Mouse (Mus musculus) c-Kit-positive CD71-positive TER-119-positive erythroid progenitor cells, embryonic 14.5 days (primary cell): ENCODE measurements around the gene Arrdc5.

Experiments used
- DNase-seq: peaks from one replicate; pipeline ENCODE4 v3.0.0-alpha.2; 2013; ENCODE audit warnings: low spot score

Gene Arrdc5

DNA sequence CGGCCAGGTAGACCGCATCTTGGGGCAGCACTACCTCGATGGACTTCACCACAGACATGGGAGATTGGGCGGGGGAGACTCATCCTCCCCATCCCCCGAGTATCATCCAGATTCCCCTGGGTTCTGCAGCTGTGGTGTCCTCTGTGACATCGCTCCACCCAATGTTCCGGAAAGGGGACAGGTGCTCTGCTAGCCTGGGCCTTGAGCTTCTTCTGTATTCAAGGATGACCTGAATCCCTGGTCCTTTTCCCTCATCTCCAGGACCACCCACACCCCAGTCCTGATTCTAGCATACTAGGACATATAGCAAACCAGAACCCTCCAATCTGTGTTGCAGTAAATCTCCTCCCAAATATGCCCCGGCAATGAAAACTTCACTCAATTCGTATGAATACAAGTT is at the start of gene Arrdc5:
Arrdc5 (minus strand) TSS at position 101 of the 400 bp plus-strand sequence.
- no peak for DNase-seq

DNA sequence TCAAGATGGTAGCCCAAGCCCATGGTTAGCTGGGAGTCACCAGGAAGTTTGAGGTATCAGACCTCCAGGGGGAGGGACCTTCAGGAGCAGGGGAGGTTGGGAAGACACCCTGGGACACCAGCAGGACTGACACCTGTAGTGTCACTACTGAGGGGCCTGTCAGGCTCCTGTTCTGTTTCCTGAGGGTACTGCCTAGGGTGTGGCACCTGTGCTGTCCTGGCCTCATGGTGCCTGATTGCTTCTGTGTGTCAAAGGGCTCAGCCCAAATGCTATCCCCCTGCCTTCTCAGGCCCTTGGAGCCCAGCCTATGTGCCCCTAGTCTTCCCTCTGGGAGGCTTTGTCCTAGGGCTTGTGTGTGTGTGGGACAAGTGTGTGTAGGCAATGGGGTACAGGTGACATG is 48.5 kb upstream of the Arrdc5 start:
- DNase-seq = no peak

GRCm38 (mm10) chr17:56348128-56348527 is 48.0 kb upstream of the Arrdc5 start:
- peak; percentile 51 for DNase-seq

DNA sequence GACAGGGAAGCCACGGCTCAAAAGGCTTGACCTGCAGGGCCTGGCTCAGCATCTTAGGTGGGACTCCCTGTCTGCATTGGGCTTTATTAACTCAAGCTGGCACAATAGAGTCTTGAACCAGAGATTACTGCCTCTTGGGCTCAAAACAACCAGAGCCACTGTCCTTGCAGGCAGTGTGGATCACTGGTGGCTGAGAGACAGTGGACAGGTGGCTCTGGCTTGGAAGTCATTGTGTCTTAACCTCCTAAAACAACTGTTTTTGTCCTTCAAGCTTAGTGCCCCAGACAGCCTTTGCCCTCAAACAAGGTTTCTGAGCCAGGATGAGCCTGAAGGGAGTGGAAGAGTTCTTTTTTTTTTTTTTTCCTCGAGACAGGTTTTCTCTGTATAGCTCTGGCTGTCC is 45.3 kb upstream of the Arrdc5 start:
- DNase-seq = no peak

- DNase-seq = no peak
Observed at GRCm38 (mm10) chr17:56343466-56343865, 43.4 kb upstream of the Arrdc5 start.

DNA sequence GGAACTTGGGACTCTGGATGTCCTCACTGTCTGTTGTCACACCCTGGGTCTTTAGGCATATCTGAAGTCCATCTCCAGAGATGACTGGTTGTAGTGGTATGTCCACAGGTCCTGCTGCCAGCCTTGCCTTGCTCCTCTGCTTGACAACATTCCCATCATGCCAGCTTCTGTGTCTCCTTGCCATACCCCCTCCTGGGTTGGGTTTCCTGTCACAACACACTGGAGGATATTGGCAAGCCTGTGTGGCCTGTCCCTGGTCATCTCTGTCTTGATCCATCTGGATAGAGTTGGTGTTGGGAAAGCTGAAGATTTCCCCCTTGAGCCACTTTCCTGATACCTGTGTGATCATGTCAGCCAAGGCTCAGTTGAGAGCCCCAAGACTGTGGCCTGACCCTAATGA is 40.6 kb upstream of the Arrdc5 start:
- DNase-seq = no peak

- DNase-seq = no peak
Observed at GRCm38 (mm10) chr17:56338909-56339308, 38.8 kb upstream of the Arrdc5 start.

- DNase-seq = no peak
Observed at GRCm38 (mm10) chr17:56337791-56338190, 37.7 kb upstream of the Arrdc5 start.

- no peak for DNase-seq
Observed at GRCm38 (mm10) chr17:56337190-56337589, 37.1 kb upstream of the Arrdc5 start.

DNA sequence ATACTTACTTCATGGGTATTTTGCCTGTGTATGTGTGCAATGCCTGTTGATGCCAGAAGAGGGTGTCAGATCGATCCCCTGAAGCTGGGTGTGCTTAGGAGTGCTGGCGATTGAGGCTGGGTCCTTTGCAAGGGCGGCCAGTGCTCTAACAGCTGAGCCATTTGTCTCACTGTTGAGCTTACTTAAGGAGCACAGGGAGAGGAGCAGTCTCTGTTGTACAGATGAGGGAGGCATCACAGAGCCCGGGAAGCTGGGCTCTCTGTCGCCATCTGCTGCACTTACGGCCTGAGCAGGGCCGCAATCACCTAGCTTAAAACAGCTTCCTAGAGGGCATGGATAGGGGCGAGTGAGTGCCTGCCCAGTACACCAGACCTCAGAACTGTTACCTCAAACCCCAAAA is 32.9 kb upstream of the Arrdc5 start:
- no peak for DNase-seq

DNA sequence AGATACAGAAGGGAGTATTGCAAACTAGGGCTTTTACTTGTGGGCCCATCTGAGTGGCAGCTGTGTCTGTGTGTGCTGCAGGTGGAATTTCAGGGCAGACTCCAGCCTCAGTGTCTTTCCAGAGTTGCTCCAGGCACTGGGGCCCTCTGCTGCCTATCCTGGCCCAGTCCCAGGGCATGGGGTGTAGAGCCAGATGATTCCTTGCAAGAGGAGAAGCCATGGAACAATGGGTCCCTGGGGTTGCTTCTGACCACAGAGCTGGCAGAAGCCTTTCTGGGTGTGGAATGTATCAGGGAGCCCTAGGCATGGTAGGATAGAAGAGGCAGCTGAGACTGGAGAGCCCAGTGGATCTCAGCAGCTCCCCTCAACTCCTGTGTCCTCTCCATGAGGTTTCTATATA is 31.2 kb upstream of the Arrdc5 start:
- no peak for DNase-seq

GRCm38 (mm10) chr17:56330345-56330744 is 30.3 kb upstream of the Arrdc5 start:
- DNase-seq = no peak

- DNase-seq = no peak
Observed at GRCm38 (mm10) chr17:56329267-56329666, 29.2 kb upstream of the Arrdc5 start.

GRCm38 (mm10) chr17:56326153-56327147 is 26.4 kb upstream of the Arrdc5 start:
- DNase-seq = no peak

DNA sequence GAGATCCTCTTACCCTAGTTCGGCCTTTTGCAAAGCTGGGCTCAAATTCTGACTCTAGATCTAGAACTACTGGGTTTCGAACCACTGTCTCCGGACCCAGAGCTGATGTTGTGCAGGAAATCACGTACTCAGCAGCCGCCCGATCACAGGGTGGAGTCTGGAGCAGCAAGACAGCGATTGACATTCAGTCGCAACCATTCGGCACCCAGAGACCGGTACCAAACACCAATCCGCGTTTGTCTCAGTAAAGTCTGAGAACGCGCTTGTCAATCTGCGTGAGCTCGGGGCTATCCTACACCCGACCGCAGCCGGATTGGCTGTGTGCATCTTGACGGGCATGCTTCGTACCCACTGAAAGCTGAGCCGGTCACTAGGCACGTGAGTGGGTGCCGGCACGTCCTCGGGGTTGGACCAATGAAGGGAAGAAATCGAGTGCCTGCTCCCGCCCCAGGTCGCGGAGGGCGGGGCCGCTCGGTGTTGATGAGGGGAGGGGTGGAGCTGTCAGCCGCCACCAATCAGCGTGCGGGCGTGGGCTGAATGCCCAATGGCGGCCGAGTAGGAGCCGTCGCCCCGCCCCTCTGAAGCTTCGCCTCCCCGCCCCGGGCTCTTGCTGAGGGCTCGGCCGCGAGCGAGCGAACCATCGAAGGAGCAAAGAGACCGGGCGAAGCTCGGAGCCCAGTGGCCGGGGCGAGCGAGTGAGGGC is 25.5 kb upstream of the Arrdc5 start, which contains the start of gene Kdm4b:
Kdm4b (plus strand) TSS at position 613 of the 703 bp plus-strand sequence.
- peak; percentile 98 for DNase-seq

- no peak for DNase-seq
Observed at GRCm38 (mm10) chr17:56324419-56324818, 24.3 kb upstream of the Arrdc5 start.

GRCm38 (mm10) chr17:56309191-56309945 is 9.3 kb upstream of the Arrdc5 start:
- DNase-seq = no peak

DNA sequence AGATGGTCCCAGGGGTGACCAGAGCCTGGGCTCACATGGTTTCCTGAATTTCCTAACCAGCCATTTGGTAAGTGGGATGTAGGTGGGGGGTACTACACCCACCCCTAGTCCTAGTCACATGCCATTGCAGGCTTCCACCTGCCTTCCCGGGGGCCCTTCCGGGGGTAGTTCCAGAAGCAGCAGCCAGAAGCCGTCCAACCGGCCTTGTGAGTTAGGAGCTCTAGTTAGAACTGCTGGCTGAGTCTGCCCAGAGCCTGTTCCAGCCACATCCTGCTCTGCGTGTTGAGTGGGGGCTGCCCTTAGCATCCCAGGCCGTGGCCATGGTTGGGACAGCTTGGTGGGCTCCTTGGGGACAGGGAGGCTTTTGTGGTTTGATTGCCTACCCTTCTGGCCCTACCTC is 8.0 kb upstream of the Arrdc5 start:
- no peak for DNase-seq

- DNase-seq = no peak
Observed at GRCm38 (mm10) chr17:56305826-56306225, 5.7 kb upstream of the Arrdc5 start.

GRCm38 (mm10) chr17:56305156-56305555 is 5.1 kb upstream of the Arrdc5 start:
- no peak for DNase-seq

GRCm38 (mm10) chr17:56304718-56305117 is 4.6 kb upstream of the Arrdc5 start:
- DNase-seq = no peak
